Mouse (Mus musculus) kidney, postnatal 0 days (tissue): ENCODE measurements at regions not wholly inside any gene's neighbourhood (a gene's known extent, or its start where the extent isn't known, plus 50 kb on each side); places are given as distances from the start of the nearest gene placed in this dataset.

Experiments used
- ATAC-seq: fragments of 200-750 bp; cut with Nextera tagmentation; replicated peaks from 2 replicates; pipeline ENCODE4 v1.8.0; 2017; ENCODE audit warnings: low read depth, moderate number of reproducible peaks, moderate TSS enrichment, moderate library complexity; ENCODE audit not compliant: low FRiP score
- DNase-seq: peaks from one replicate; pipeline ENCODE4 v3.0.0-alpha.2; 2016; ENCODE audit warnings: low spot score
- H3K27ac ChIP-seq: fragments of 300-500 bp; sonication (generic); 2 replicates; pipeline ENCODE4 v1.5.1; 2014; ENCODE audit warnings: mild to moderate bottlenecking
- H3K27me3 ChIP-seq: fragments of 300-500 bp; sonication (generic); 2 replicates; pipeline ENCODE4 v1.6.1; 2014; ENCODE audit warnings: low read length, mixed read lengths; ENCODE audit not compliant: insufficient read depth
- H3K36me3 ChIP-seq: fragments of 300-500 bp; sonication (generic); 2 replicates; pipeline ENCODE4 v1.6.1; 2014; ENCODE audit warnings: low read length, mixed read lengths; ENCODE audit not compliant: insufficient read depth
- H3K4me1 ChIP-seq: fragments of 300-500 bp; sonication (generic); replicated peaks from 2 replicates; pipeline ENCODE4 v1.6.1; 2014; ENCODE audit warnings: antibody characterized with exemption, low read length, mixed read lengths; ENCODE audit not compliant: insufficient read depth
- H3K4me2 ChIP-seq: fragments of 300-500 bp; sonication (generic); 2 replicates; pipeline ENCODE4 v1.6.1; 2014; ENCODE audit warnings: mild to moderate bottlenecking, low read length, moderate library complexity, mixed read lengths
- H3K4me3 ChIP-seq: fragments of 300-500 bp; sonication (generic); replicated peaks from 2 replicates; pipeline ENCODE4 v1.5.1; 2014; ENCODE audit warnings: low read depth, low read length
- H3K9ac ChIP-seq: fragments of 300-500 bp; sonication (generic); 2 replicates; pipeline ENCODE4 v1.6.1; 2014; ENCODE audit warnings: low read depth, low read length
- H3K9me3 ChIP-seq: fragments of 300-500 bp; sonication (generic); replicated peaks from 2 replicates; pipeline ENCODE4 v1.6.1; 2016; ENCODE audit warnings: low read length, inconsistent platforms, mixed read lengths
- CTCF ChIP-seq: IDR thresholded peaks from 2 replicates; pipeline ENCODE4 v1.5.1; 2016; ENCODE audit warnings: antibody characterized with exemption, low read depth, mild to moderate bottlenecking, moderate library complexity
- WGBS: fragments of 180-500 bp; shearing (Covaris S2); extraction: QIAGEN DNeasy Blood & Tissue Kit; methylation state at CpG from one replicate; pipeline ENCODE4 v1.1.7; 2014; 5-methylcytosine and 5-hydroxymethylcytosine counted together

DNA sequence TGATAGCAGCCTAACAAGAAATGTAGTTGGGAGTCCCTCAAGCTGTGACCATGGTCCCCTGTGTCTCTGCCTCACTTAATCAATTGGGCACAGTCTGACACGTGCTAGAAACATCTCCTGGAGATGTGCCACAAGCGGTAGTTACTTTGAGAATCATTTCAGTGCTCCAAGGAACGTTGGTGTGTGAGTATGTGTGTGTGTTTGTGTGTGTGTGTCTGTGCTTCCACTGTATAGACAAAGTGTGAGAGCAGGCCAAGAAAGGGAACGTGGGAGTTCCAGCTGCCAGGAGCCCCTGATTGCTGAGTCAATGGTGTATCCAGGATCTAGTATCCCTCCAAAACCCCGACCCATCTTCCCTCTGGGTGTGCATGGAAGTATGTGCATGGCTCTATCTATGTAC, 149.0 kb upstream of the A530016L24Rik start:
- H3K9ac ChIP-seq: no peak overlapping the region
- DNase-seq (no peak), ATAC-seq (no peak)
- no peak overlapping the region for H3K27ac ChIP-seq
- H3K4me3 ChIP-seq: no peak overlapping the region
- no peaks in the 10 kb centered on the region for H3K9me3 ChIP-seq
- no peak overlapping the region for H3K4me2 ChIP-seq
- peaks cover 5% of the 10 kb centered on the region for H3K4me1 ChIP-seq
- no peaks in the 10 kb centered on the region for H3K27me3 ChIP-seq
- no peaks in the 10 kb centered on the region for H3K36me3 ChIP-seq
- no peak for TF ChIP-seq CTCF
- WGBS: 59% methylated on average over 5 of the region's 5 CpGs

GRCm38 (mm10) chr12:112341726-112342469, 147.3 kb upstream of the A530016L24Rik start:
- Histone ChIP-seq H3K4me2 (no peak overlapping the region), H3K27me3 (no peaks in the 10 kb centered on the region), H3K9me3 (no peaks in the 10 kb centered on the region), H3K4me1 (peaks cover 5% of the 10 kb centered on the region), H3K4me3 (no peak overlapping the region), H3K27ac (no peak overlapping the region), H3K36me3 (no peaks in the 10 kb centered on the region), H3K9ac (no peak overlapping the region)
- ATAC-seq (no peak), DNase-seq (no peak)
- no peak for TF ChIP-seq CTCF
- WGBS: 77% methylated on average over 8 of the region's 8 CpGs

DNA sequence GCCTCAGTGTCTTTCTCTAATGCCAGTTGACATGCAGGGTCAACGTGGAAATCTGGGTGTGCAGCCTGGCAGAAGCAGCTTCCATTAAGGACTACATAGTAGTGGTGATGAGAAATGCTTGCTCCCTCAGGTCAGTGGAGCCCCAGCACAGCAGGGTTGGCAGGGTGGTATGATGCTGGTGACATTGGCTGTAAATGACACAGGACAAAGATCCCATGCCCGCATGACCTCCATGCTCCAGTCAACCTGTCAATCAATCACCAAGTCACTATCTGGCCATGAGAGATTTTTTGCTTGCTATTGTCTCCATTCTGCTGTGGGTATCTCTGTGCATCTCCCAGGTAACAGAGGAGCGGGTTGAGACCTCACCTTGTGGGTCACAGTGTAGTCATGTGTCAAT, 146.2 kb upstream of the A530016L24Rik start:
- 82% methylated on average over 3 of the region's 3 CpGs for WGBS
- Histone ChIP-seq H3K36me3 (no peaks in the 10 kb centered on the region), H3K9ac (no peak overlapping the region), H3K4me3 (no peak overlapping the region), H3K27ac (no peak overlapping the region), H3K27me3 (no peaks in the 10 kb centered on the region), H3K4me2 (no peak overlapping the region), H3K9me3 (no peaks in the 10 kb centered on the region), H3K4me1 (peaks cover 5% of the 10 kb centered on the region)
- DNase-seq (no peak), ATAC-seq (no peak)
- no peak for TF ChIP-seq CTCF

DNA sequence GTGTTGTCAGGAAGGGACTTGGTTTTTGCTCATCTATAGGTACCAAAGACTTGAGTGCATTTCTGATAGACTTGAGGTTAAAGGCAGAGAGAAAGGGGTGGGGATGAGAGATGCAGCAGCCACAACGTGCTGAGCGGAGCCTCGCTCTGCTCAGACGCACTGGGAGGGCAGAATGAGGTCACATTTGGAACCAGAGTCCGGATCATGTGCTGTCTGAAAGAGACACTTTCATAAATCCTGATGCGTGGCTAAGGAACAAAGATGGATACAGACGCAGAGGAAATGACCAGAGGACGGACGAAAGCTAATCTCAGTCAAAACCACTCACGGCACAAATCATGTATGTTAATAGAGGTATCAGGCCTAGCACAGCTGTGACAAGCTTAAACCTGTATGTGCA, 145.0 kb upstream of the A530016L24Rik start:
- no peak overlapping the region for H3K4me3 ChIP-seq
- no peak overlapping the region for H3K27ac ChIP-seq
- DNase-seq (no peak), ATAC-seq (no peak)
- H3K36me3 ChIP-seq: no peaks in the 10 kb centered on the region
- peaks cover 5% of the 10 kb centered on the region for H3K4me1 ChIP-seq
- no peaks in the 10 kb centered on the region for H3K27me3 ChIP-seq
- 53% methylated on average over 10 of the region's 10 CpGs for WGBS
- no peak overlapping the region for H3K9ac ChIP-seq
- H3K4me2 ChIP-seq: no peak overlapping the region
- no peaks in the 10 kb centered on the region for H3K9me3 ChIP-seq
- no peak for TF ChIP-seq CTCF

DNA sequence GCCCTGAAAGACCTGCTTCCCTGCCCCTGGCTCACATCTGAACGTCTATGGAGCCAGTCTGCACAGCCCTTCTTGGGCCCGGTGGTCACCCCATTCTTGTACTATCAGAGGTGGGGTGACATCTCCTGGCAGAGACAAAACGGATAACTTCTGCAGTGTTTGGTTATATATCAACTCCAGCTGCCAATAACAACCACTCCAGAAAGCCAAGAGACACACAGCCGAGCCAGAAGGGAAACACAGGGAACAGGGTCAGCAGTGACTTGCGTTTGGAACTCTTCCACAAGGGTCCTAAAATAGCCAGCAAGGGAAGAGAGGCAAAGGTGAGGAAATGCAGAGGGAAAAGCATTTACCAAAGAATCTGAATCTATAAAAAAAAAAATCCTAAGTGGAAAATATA, 143.5 kb upstream of the A530016L24Rik start:
- 44% methylated on average over 5 of the region's 5 CpGs for WGBS
- no peak overlapping the region for H3K27ac ChIP-seq
- no peaks in the 10 kb centered on the region for H3K9me3 ChIP-seq
- H3K36me3 ChIP-seq: no peaks in the 10 kb centered on the region
- H3K9ac ChIP-seq: no peak overlapping the region
- no peak for TF ChIP-seq CTCF
- no peak overlapping the region for H3K4me3 ChIP-seq
- H3K4me2 ChIP-seq: no peak overlapping the region
- no peaks in the 10 kb centered on the region for H3K27me3 ChIP-seq
- DNase-seq: no peak
- peaks cover 6% of the 10 kb centered on the region; the same call in 1 of the 2 replicates for H3K4me1 ChIP-seq
- no peak for ATAC-seq

DNA sequence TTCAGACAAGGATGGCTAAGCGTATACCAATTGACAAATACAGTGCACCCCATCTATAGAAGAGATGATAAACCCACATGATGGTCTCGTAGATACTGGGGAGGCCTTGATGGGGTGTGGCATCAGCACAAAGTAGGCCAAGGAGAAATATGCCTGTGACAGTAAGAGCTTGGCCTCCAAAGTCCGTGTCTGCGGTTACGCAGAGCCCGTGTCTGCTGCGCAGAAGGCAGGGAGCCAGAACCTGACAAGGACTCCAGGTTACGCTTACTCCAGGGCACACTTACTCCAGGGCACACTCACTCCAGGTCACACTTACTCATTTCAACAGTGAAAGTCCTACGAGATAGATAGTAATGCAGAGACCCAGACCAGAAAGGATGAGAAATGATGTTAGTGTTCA, 141.1 kb upstream of the A530016L24Rik start:
- H3K27ac ChIP-seq: no peak overlapping the region
- ATAC-seq (no peak), DNase-seq (no peak)
- H3K27me3 ChIP-seq: no peaks in the 10 kb centered on the region
- H3K4me1 ChIP-seq: peaks cover 9% of the 10 kb centered on the region; the same call in 1 of the 2 replicates
- H3K9me3 ChIP-seq: no peaks in the 10 kb centered on the region
- no peak overlapping the region for H3K4me3 ChIP-seq
- TF ChIP-seq CTCF: no peak
- WGBS: 97% methylated on average over 9 of the region's 9 CpGs
- H3K36me3 ChIP-seq: no peaks in the 10 kb centered on the region
- H3K4me2 ChIP-seq: no peak overlapping the region
- no peak overlapping the region for H3K9ac ChIP-seq
